Mouse (Mus musculus): ENCODE measurements around the gene Gba.

DNA sequence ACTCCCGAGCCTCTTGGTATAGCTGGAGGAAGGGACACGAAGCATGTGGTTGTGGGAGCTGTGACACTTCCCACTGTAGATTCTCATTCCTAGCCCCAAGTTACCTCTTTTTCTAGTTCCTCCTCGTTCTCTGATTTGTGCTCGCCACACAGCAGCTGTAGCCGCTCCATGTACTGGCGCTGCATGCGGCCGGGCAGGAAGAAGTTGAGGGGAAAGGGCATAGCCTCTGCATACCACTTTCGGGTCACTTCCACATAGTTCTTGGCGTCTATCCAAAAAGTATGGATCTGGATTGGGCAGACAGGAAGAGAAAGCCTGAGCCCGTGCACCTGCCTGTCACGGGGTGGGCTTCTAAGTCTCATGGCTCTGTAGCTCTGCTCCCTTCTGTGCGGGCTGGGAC lies 7.4 kb downstream of the Gba start:
- no peak for TF ChIP-seq EP300 (IDR thresholded peaks at IDR 0.05; ENCODE audit: low read depth)
- no peak for TF ChIP-seq CTCF (IDR thresholded peaks at IDR 0.05; ENCODE audit: low read depth)

All from liver, postnatal 0 days (tissue).